Mouse (Mus musculus) right cerebral cortex, postnatal 14 days (tissue): ENCODE results near the gene Ltc4s.

Experiments used
- DNase-seq: peaks from one replicate; pipeline ENCODE4 v3.0.0; 2022

Ltc4s gene

DNA sequence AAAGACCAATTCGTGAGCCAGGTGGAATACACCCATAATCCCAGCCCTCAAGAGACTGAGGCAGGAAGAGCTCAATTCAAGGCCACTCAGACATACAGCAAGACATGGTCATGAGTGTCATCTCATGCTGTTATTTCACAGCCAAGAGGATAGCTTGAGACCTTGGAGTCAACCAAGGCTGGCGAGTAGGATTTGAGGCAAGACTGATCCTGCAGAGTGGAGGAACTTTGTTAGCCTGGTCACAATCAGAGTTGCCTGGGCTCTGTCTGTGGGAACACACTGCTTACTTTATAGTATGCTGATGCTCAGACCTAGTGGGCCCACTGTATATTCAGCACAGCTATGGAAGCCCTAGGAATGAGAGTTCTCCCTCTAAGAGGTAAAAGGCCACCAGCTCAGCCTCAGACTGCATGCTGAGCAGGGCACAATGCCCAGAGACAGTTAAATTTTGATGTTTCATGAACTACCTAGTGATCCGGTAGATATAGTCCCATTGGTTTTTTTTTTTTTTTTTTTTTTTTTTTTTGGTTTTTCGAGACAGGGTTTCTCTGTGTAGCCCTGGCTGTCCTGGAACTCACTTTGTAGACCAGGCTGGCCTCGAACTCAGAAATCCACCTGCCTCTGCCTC, 40.1 kb downstream of the Ltc4s start:
- no peak for DNase-seq

DNA sequence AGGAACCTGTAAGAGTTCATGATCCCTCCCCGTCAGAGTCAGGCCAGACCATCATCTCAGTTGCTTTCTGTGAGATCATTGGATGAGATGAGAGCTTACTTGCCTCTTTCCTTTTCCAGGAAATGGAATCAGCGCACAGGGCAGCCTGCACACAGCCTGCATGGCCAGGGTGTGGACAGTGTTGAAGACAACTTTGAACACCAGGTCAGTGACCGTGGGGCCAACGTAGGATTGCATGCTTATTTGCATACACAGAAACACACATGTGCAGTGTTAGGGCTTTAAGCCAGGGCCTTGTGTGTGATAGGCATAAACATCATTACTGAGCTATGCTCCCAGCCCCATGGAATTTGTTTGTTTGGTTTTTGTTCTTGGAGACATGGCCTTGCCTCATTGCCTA, 40.9 kb downstream of the Ltc4s start:
- DNase-seq, result no peak

DNA sequence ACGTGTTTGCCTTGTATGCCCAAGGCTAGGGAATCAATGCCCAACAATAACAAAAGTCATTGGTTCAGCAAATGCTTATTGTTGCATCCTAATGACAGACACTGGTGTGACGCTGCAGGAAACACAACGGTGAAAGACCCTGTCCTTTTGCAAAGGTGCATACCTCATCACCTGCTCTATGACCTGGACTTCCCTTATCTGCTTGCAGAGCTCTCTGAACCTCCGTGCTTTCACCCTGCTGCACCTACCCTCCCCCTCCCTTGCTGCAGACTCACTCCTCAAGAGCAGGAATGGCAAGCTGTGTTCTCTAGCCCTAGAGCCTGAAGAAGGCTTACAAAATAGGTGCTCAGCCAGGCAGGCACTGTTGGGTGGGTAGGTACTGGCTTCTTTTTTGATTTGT, 43.6 kb downstream of the Ltc4s start:
- DNase-seq, result no peak

DNA sequence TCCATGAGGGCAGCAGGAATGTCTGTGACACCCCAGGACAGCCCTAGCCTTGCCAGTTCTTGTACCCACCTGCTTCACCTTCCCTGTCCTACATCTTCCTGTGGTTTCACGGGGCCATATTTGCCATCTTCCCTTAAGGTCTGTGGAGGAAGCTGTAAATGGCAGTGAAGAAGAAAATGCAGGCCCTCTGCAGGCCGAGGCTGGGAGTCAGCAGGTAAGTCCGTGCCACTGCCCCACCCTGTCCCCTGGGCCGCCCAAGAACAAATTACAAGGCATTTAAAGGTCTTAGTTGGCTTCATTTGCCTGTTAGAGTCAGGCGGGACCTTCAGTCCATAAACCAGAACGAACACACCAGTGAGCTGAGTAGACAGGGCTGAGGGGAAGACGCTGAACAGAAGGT, 44.3 kb downstream of the Ltc4s start:
- DNase-seq, result no peak

DNA sequence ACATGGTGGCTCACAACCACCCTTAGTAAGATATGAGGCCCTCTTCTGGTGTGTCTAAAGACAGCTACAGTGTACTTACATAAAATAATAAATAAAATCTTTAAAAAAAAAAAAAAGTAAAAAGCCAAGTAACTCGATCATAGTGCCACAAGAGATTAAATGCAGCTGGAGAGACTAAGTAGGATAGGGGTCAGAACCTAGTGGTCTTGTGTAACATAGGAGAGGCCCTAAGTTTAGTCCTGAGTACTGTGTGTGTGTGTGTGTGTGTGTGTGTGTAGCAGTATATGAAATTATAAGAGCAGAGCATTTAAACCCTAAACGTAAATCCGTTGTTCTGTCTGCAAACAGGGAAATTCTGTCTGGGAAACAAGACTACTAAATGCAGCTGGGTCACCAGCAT, 46.1 kb downstream of the Ltc4s start:
- no peak for DNase-seq

DNA sequence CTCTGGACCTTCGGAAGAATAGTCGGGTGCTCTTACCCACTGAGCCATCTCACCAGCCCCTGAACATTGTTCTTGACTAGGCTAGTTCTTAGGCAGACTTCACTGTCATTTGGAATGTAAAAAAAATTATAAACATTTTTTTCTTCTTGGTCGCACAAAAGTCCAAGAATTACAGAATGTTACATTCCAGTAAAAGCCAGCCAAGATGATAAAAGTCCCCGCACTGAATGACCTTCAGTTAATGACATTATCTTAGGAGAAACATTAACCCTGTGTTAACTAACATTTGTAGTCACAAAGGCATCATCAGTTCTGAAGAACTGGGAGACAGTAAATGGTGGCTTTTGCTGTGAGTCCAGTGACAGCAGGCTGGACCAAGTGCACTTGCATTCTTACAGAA, 48.1 kb downstream of the Ltc4s start:
- no peak for DNase-seq

DNA sequence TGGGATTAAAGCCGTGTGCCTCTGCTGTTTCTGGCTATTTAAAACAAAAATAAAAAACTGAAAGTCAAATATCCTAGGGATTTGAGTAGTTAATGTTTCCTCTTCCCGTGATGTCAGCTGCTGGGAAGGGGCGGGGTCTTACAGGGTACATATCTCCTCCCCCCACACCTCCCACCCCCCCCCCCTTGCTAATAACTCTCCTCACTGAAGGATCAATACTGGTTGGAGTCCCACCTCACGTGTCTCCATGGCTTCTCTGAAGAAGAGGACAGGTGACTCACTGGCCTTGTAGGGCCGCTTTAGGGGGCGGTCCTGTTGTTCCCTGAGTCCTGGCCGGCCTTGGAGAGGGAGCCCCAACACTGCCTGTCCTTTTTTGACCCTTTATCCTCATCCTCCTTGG, 49.7 kb downstream of the Ltc4s start:
- no peak for DNase-seq
